Mouse (Mus musculus) layer of hippocampus, adult 8-10 months (tissue): ENCODE measurements around the gene Alg14. TPM values are rescaled to one million over a fixed set of nuclear protein-coding genes. Genes with fewer than 3 reads are reported as not detected.
A peak's percentile ranks its signal among the peaks of the same experiment; 100 is the strongest.

ENCODE experiments used
- DNase-seq, 2 experiments: peaks; one replicate each; pipeline ENCODE4 v3.0.0; 2022; ENCODE audit warnings: low spot score in 2 of 2
- total RNA-seq, 4 experiments: library from RNA; stranded (reverse); gene quantifications; 2 replicates each; pipeline ENCODE4 v1.2.4; 2022

Gene Alg14
- 10 to 100 TPM; 11.3 to 14.0 (median 12.9) TPM for total RNA-seq

GRCm38 (mm10) chr3:121291560-121292258, at the start of gene Alg14:
Gene Alg14, plus strand, starts transcription at chr3:121291773.
- peak; percentile 98 for DNase-seq

- no peak for DNase-seq
Measured at GRCm38 (mm10) chr3:121242111-121242936, 49.2 kb upstream of the Alg14 start.

GRCm38 (mm10) chr3:121242941-121243340, 48.6 kb upstream of the Alg14 start:
- DNase-seq = no peak

- no peak for DNase-seq
Measured at GRCm38 (mm10) chr3:121250048-121250447, 41.5 kb upstream of the Alg14 start.

GRCm38 (mm10) chr3:121250576-121251433, 40.8 kb upstream of the Alg14 start:
- no peak for DNase-seq

- no peak for DNase-seq
Measured at GRCm38 (mm10) chr3:121255501-121255900, 36.1 kb upstream of the Alg14 start.

- no peak for DNase-seq
Measured at GRCm38 (mm10) chr3:121256131-121256530, 35.4 kb upstream of the Alg14 start.

- DNase-seq = peak; percentile 41 to 49
Measured at GRCm38 (mm10) chr3:121257418-121257817, 34.2 kb upstream of the Alg14 start.

GRCm38 (mm10) chr3:121258521-121259478, 32.8 kb upstream of the Alg14 start:
- DNase-seq = no peak

GRCm38 (mm10) chr3:121260041-121260440, 31.5 kb upstream of the Alg14 start:
- no peak for DNase-seq

- no peak for DNase-seq
Measured at GRCm38 (mm10) chr3:121260831-121261230, 30.7 kb upstream of the Alg14 start.

GRCm38 (mm10) chr3:121261251-121261650, 30.3 kb upstream of the Alg14 start:
- DNase-seq = no peak

- no peak for DNase-seq
Measured at GRCm38 (mm10) chr3:121261939-121262520, 29.5 kb upstream of the Alg14 start.

- peak in 1 of 2 experiments; percentile 34 for DNase-seq
Measured at GRCm38 (mm10) chr3:121262521-121263204, 28.9 kb upstream of the Alg14 start.

GRCm38 (mm10) chr3:121263205-121263548, 28.4 kb upstream of the Alg14 start:
- peak in 1 of 2 experiments; percentile 33 for DNase-seq

- no peak for DNase-seq
Measured at GRCm38 (mm10) chr3:121264242-121264641, 27.3 kb upstream of the Alg14 start.

- no peak for DNase-seq
Measured at GRCm38 (mm10) chr3:121267283-121267682, 24.3 kb upstream of the Alg14 start.

- no peak for DNase-seq
Measured at GRCm38 (mm10) chr3:121272577-121272976, 19.0 kb upstream of the Alg14 start.

GRCm38 (mm10) chr3:121274010-121274409, 17.6 kb upstream of the Alg14 start:
- no peak for DNase-seq

GRCm38 (mm10) chr3:121277009-121277408, 14.6 kb upstream of the Alg14 start:
- no peak for DNase-seq
